Mouse (Mus musculus) 416B (cell line): Measurements from ENCODE around the gene Zc4h2.

Source experiments
- DNase-seq: peaks from one replicate; pipeline ENCODE4 v3.0.0; 2011; ENCODE audit warnings: low read depth

The Zc4h2 gene

DNA sequence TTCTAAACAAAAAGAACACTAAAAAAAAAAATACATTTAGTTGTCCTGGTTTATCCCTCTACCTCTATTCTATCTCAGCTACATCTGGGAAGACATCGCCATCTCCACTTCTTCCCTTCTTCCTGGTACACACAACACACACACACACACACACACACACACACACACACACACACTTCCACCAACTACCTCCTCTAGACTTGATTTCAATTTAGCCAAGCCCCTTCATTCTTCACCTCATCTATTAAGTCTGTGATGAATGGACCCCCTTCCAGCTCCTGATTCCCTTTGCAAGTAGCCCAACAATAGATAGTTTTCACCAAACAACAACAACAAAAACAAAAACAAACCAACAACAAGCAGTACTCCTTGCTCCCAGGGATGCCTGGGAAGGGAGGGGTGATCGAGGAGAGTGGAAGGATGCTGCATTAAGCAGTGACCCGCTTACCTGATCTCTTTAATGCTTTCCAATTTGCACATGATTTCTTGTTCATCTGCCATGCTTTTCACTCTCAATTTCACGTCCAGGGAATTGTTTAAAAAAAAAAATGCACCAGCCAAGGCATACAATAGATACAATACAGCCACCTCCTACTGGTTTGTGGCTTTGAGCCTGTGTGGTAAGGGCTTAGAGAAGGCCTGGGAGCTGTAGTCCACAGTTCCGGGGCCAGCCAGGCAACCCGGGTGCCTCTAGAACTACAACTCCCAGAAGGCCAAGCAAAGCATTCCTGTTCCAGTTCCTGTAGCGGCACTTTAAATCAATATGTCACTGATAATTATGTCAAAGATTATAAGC is at the start of gene Zc4h2:
TSS of gene Zc4h2 (minus strand) at position 706 of the 796 bp plus-strand sequence.
- peak; percentile 83 for DNase-seq

DNA sequence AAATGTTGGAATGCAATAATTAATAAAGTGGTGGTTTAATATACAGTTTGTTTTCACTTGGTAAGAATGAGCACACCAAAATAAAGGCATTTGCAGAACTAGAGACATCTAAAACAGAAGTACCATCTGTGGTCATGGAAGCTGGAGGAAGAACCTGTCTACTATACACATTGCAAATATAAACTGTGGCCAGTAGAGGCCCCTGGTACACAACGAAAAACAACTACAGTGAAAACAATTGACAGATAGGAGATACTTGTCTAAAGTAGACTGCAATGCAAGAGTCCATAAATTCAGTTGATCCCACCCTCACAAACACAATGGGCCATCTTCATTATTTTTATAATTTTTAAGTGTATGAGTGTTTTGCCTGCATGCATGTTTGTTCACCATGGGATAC is 28.8 kb upstream of the Zc4h2 start:
- peak; percentile 61 for DNase-seq

DNA sequence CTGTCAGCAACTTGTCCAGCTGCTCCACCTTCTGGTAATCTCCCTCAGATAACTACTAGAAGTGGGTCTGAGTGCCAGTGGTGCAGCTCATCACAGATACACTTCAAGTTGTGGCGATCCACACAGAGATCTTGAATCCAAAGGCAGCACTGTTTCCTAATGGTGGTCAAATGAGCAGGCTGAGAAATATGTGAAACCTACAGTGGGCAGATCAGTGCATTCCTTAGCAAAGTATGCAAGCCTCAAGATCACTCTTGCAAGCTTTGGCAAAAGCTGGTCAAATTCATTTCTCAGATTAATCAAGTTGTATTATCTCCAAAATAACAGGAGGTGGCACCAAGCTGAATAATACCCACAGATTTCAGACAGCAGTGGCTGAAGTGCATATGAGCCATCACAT is 23.9 kb upstream of the Zc4h2 start:
- DNase-seq: peak; percentile 2

DNA sequence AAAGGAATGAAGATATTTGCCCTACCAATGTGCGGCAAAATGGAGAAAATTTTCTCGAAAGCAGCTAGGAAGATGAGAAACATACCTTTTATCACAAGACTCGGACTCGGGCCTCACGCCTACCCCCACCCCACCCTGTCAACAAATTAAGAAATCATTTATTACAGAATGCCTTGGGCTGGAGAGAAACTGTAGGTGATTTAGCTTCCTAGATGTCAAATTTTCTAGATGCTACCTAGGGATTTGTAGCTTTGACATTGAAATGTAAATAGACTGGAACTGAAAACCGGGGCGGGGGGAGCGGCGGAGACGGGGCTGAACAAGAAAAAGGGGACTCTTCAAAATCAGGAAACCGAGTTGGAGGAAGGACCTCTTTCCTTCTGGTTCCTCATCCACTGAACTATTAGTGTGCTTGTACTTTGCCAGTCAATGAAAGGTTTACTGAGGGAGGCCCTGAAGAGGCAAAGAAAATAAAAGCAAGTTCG is 333 bp upstream of the Zc4h2 start:
- DNase-seq: no peak

DNA sequence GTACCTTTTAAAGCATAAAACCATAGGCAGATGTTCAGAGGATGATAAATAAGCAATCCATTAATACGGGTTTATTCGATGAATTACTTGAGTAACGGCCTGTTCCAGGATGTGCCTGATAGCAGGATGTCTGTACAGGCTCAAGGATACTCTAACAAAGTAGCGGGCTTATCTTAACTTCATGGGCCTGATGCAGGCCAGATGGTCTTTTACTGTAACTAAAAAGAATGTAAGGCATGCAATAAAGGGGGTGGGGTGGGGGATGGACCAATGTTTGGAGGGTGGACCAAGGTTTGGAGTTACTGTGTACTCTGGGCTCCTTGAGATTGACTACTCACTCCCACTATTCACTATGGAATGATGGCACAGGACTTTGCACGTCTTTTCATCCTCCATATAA is 57.7 kb downstream of the Zc4h2 start:
- no peak for DNase-seq
